Mouse (Mus musculus): Measurements from ENCODE around the gene Vmn1r143. TPM values are rescaled to one million over a fixed set of nuclear protein-coding genes. Genes with fewer than 3 reads are reported as not detected.
"Not testable (repeated sequence)": the region's sequence is repeated elsewhere in the genome, so short reads cannot be mapped to it uniquely, and the experiment has no call there.

The Vmn1r143 gene
- total RNA-seq (2022) = not detected

DNA sequence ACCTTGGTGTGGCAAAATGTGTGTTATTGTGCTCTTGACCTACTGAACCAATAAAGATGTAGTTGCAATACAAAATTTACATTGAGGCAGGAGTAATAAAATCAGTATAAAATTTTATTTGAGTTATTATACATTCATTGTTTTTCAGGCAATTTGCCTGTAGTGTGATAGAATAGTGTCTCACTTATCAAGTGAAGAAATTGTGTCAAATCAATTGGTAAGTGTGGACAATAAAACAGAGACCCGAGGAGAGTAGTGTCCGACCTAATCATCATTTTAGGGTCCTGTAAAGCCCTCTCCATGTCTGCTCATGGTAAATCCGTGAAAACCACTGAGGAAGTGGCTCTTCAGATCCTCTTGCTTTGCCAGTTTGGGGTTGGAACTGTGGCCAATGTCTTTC lies at the start of gene Vmn1r143:
Gene Vmn1r143, plus strand, starts transcription at position 301 of the 400 bp plus-strand sequence.
- DNase-seq = not testable (repeated sequence)

GRCm38 (mm10) chr7:22163935-22164334 lies 25.2 kb upstream of the Vmn1r143 start, which contains the start of gene Vmn1r142:
Gene Vmn1r142, minus strand, starts transcription at chr7:22164035.
- DNase-seq = not testable (repeated sequence)

DNA sequence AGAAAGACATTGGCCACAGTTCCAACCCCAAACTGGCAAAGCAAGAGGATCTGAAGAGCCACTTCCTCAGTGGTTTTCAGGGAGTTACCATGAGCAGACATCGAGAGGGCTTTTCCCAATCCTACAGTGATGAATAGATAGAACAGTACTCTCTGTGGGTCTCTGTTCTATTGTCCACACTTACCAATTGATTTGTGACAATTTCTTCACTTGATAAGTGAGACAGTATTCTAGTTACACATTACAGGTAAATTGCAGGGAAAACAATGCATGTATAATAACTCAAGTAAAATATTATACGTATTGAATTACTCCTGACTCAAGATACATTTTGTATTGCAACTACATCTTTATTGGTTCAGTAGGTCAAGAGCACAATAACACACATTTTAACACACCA lies 12.0 kb downstream of the Vmn1r143 start, which contains the start of gene Gm8653:
Gene Gm8653, minus strand, starts transcription at position 101 of the 400 bp plus-strand sequence.
- DNase-seq = not testable (repeated sequence)

DNA sequence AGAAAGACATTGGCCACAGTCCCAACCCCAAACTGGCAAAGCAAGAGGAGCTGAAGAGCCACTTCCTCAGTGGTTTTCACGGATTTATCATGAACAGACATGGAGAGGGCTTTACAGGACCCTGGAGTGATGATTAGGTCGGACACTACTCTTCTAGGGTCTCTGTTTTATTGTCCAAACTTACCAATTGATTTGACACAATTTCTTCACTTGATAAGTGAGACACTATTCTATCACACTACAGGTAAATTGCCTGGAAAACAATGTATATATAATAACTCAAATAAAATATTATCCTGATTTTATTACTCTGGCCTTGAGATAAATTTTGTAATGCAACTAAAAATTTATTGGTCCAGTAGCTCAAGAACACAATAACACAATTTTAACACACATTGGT lies 40.2 kb downstream of the Vmn1r143 start, which contains the start of gene Gm8453:
Gene Gm8453, minus strand, starts transcription at position 101 of the 400 bp plus-strand sequence.
- not testable (repeated sequence) for DNase-seq

Other genes starting within 250 kb of the Vmn1r143 start
- gene Vmn1r137, start 194.8 kb upstream of the Vmn1r143 start, total RNA-seq (2022) = not detected
- gene Vmn1r138, start 160.5 kb upstream of the Vmn1r143 start, total RNA-seq (2022) = not detected
- gene Gm6176, start 133.1 kb upstream of the Vmn1r143 start, total RNA-seq (2022) = not detected
- gene Vmn1r139, start 120.3 kb upstream of the Vmn1r143 start, total RNA-seq (2022) = not detected
- gene Gm16451, start 71.1 kb upstream of the Vmn1r143 start, total RNA-seq (2022) = not detected
- not detected for gene Gm10666, start 54.6 kb upstream of the Vmn1r143 start, total RNA-seq (2022)
- gene Vmn1r142, start 25.3 kb upstream of the Vmn1r143 start, total RNA-seq (2022) = not detected
- gene Gm8653, start 11.9 kb downstream of the Vmn1r143 start, total RNA-seq (2022) = not detected
- gene Gm8453, start 40.1 kb downstream of the Vmn1r143 start, total RNA-seq (2022) = not detected
- not detected for gene Gm4187, start 140.3 kb downstream of the Vmn1r143 start, total RNA-seq (2022)
- not detected for gene Gm8660, start 181.7 kb downstream of the Vmn1r143 start, total RNA-seq (2022)
- gene Vmn1r148, start 224.2 kb downstream of the Vmn1r143 start, total RNA-seq (2022) = not detected
- not detected for gene Vmn1r149, start 248.9 kb downstream of the Vmn1r143 start, total RNA-seq (2022)

Measured in adrenal gland, adult 8-10 months (tissue).